35 mouse cellular contexts compared by ENCODE assay signal in the genomic region with DNA sequence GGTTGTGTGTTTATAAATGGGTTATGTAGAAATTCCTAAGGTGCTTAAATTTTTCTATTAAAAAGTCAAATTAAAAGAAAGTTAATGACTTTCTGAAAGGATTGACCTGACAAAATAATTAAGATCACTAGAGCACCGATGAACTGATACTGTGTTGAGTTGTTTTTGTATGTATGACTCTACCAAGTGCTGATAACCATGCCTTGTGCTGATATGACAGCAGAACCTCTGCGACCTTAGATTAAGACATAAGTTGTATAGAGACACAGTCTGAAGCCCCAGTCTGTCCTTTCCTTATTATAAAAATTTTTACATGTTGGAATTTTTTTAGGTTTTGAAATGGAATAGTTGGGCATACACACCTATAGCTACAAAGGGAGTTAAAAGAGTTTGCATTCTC.
"Had no signal": no experiment of that assay in that cellular context is flagged by ENCODE, and none has a peak within 500 bp of the region (broad histone marks: within the 10 kb centered on the region; RNA-seq: fewer than 3 reads in every experiment).

No protein-coding gene starts in this region.

- H3K27me3 ChIP-seq: heart, embryonic 12.5 days; heart, embryonic 13.5 days; heart, embryonic 15.5 days; hindbrain, embryonic 12.5 days; hindbrain, embryonic 13.5 days; hindbrain, embryonic 15.5 days; intestine, embryonic 15.5 days; kidney, embryonic 15.5 days had no signal

- H3K9me3 ChIP-seq: heart, embryonic 10.5 days; heart, embryonic 12.5 days; heart, embryonic 13.5 days; heart, embryonic 15.5 days; hindbrain, embryonic 10.5 days; hindbrain, embryonic 12.5 days; hindbrain, embryonic 13.5 days; hindbrain, embryonic 15.5 days; intestine, embryonic 15.5 days; kidney, embryonic 15.5 days had no signal

- H3K9ac ChIP-seq: heart, embryonic 12.5 days; heart, embryonic 13.5 days; heart, embryonic 15.5 days; hindbrain, embryonic 12.5 days; hindbrain, embryonic 13.5 days; hindbrain, embryonic 15.5 days; intestine, embryonic 15.5 days; kidney, embryonic 15.5 days had no signal

- H3K27ac ChIP-seq: heart, adult 2 months; heart, embryonic 10.5 days; heart, embryonic 13.5 days; heart, embryonic 15.5 days; hindbrain, embryonic 10.5 days; hindbrain, embryonic 12.5 days; hindbrain, embryonic 13.5 days; hindbrain, embryonic 15.5 days; hindbrain, postnatal 0 days; intestine, embryonic 15.5 days; kidney, embryonic 15.5 days; kidney, postnatal 0 days; layer of hippocampus, adult 2 months; left cerebral cortex, adult 2 months had no signal

- H3K4me1 ChIP-seq: heart, embryonic 10.5 days; heart, embryonic 12.5 days; heart, embryonic 13.5 days; heart, embryonic 15.5 days; hindbrain, embryonic 10.5 days; hindbrain, embryonic 12.5 days; hindbrain, embryonic 13.5 days; hindbrain, embryonic 15.5 days; intestine, embryonic 15.5 days; kidney, embryonic 15.5 days had no signal

- H3K4me3 ChIP-seq: heart, adult 2 months; heart, embryonic 10.5 days; heart, embryonic 12.5 days; heart, embryonic 13.5 days; heart, embryonic 15.5 days; hindbrain, embryonic 10.5 days; hindbrain, embryonic 12.5 days; hindbrain, embryonic 13.5 days; hindbrain, embryonic 15.5 days; intestine, embryonic 15.5 days; kidney, embryonic 15.5 days; layer of hippocampus, adult 2 months; left cerebral cortex, adult 2 months had no signal

- H3K36me3 ChIP-seq: heart, embryonic 10.5 days; heart, embryonic 12.5 days; heart, embryonic 13.5 days; heart, embryonic 15.5 days; hindbrain, embryonic 10.5 days; hindbrain, embryonic 12.5 days; hindbrain, embryonic 13.5 days; hindbrain, embryonic 15.5 days; intestine, embryonic 15.5 days; kidney, embryonic 15.5 days had no signal

- DNase-seq: heart, adult 2 months; heart, postnatal 10 days; heart, postnatal 14 days; heart, postnatal 36 days; heart, postnatal 4 days; kidney, adult 11 months; kidney, adult 18-20 months; kidney, adult 2 months; kidney, adult 8-10 months; kidney, adult 9 months; kidney, postnatal 10 days; kidney, postnatal 14 days; kidney, postnatal 25 days; kidney, postnatal 36 days; layer of hippocampus, adult 9-11 months; layer of hippocampus, postnatal 36 days had no signal

- ATAC-seq: hindbrain, embryonic 16.5 days; hindbrain, postnatal 0 days; inflammation-experienced regulatory T-cells, adult 6 months; intestine, embryonic 15.5 days; intestine, embryonic 16.5 days; intestine, postnatal 0 days had no signal

- H3K4me2 ChIP-seq: heart, embryonic 11.5 days; heart, embryonic 12.5 days; heart, embryonic 13.5 days; heart, embryonic 15.5 days; hindbrain, embryonic 12.5 days; hindbrain, embryonic 13.5 days; hindbrain, embryonic 15.5 days; intestine, embryonic 15.5 days; kidney, embryonic 15.5 days had no signal
